Mouse (Mus musculus): ENCODE data around the gene Ankrd13a. TPM values are rescaled to one million over a fixed set of nuclear protein-coding genes. Genes with fewer than 3 reads are reported as not detected.

Ankrd13a gene
- polyA plus RNA-seq, 1 experiment, result 367 TPM

- TF ChIP-seq GATA1 (IDR thresholded peaks at IDR 0.05; ENCODE audit: low read length), result no peak
Observed at GRCm38 (mm10) chr5:114779956-114780489, 5.5 kb downstream of the Ankrd13a start.

GRCm38 (mm10) chr5:114780912-114781311, 6.4 kb downstream of the Ankrd13a start:
- TF ChIP-seq GATA1 (IDR thresholded peaks at IDR 0.05; ENCODE audit: low read length), result no peak

GRCm38 (mm10) chr5:114782991-114783390, 8.5 kb downstream of the Ankrd13a start:
- TF ChIP-seq GATA1 (IDR thresholded peaks at IDR 0.05; ENCODE audit: low read length), result no peak

- no peak for TF ChIP-seq GATA1 (IDR thresholded peaks at IDR 0.05; ENCODE audit: low read length)
Observed at GRCm38 (mm10) chr5:114783405-114784163, 9.1 kb downstream of the Ankrd13a start.

- TF ChIP-seq GATA1 (IDR thresholded peaks at IDR 0.05; ENCODE audit: low read length), result peak; percentile 77
Observed at GRCm38 (mm10) chr5:114784622-114785165, 10.2 kb downstream of the Ankrd13a start.

GRCm38 (mm10) chr5:114785196-114785595, 10.7 kb downstream of the Ankrd13a start:
- TF ChIP-seq GATA1 (IDR thresholded peaks at IDR 0.05; ENCODE audit: low read length), result no peak

GRCm38 (mm10) chr5:114793317-114793716, 18.8 kb downstream of the Ankrd13a start:
- TF ChIP-seq GATA1 (IDR thresholded peaks at IDR 0.05; ENCODE audit: low read length), result no peak

- TF ChIP-seq GATA1 (IDR thresholded peaks at IDR 0.05; ENCODE audit: low read length), result no peak
Observed at GRCm38 (mm10) chr5:114794609-114795008, 20.1 kb downstream of the Ankrd13a start.

GRCm38 (mm10) chr5:114795231-114795630, 20.8 kb downstream of the Ankrd13a start:
- TF ChIP-seq GATA1 (IDR thresholded peaks at IDR 0.05; ENCODE audit: low read length), result no peak

- TF ChIP-seq GATA1 (IDR thresholded peaks at IDR 0.05; ENCODE audit: low read length), result no peak
Observed at GRCm38 (mm10) chr5:114795653-114796052, 21.2 kb downstream of the Ankrd13a start.

GRCm38 (mm10) chr5:114796299-114797012, 22.0 kb downstream of the Ankrd13a start:
- no peak for TF ChIP-seq GATA1 (IDR thresholded peaks at IDR 0.05; ENCODE audit: low read length)

GRCm38 (mm10) chr5:114797253-114797652, 22.8 kb downstream of the Ankrd13a start:
- no peak for TF ChIP-seq GATA1 (IDR thresholded peaks at IDR 0.05; ENCODE audit: low read length)

GRCm38 (mm10) chr5:114799848-114800247, 25.4 kb downstream of the Ankrd13a start:
- TF ChIP-seq GATA1 (IDR thresholded peaks at IDR 0.05; ENCODE audit: low read length), result no peak

- TF ChIP-seq GATA1 (IDR thresholded peaks at IDR 0.05; ENCODE audit: low read length), result no peak
Observed at GRCm38 (mm10) chr5:114801049-114801448, 26.6 kb downstream of the Ankrd13a start.

- no peak for TF ChIP-seq GATA1 (IDR thresholded peaks at IDR 0.05; ENCODE audit: low read length)
Observed at GRCm38 (mm10) chr5:114801841-114802240, 27.4 kb downstream of the Ankrd13a start.

GRCm38 (mm10) chr5:114803231-114803630, 28.8 kb downstream of the Ankrd13a start:
- no peak for TF ChIP-seq GATA1 (IDR thresholded peaks at IDR 0.05; ENCODE audit: low read length)

All from G1E-ER4 (cell line).